Mouse (Mus musculus) forebrain, embryonic 11.5 days (tissue): ENCODE results near the gene Olfr591. TPM values are rescaled to one million over a fixed set of nuclear protein-coding genes. Genes with fewer than 3 reads are reported as not detected.
"Not testable (repeated sequence)": the region's sequence is repeated elsewhere in the genome, so short reads cannot be mapped to it uniquely, and the experiment has no call there.

ENCODE experiments used
- ATAC-seq: fragments of 200-750 bp; cut with Nextera tagmentation; replicated peaks from 2 replicates; pipeline ENCODE4 v1.8.0; 2017; ENCODE audit warnings: moderate TSS enrichment; ENCODE audit not compliant: low FRiP score
- DNase-seq: peaks from one replicate; pipeline ENCODE4 v3.0.0-alpha.2; 2017; ENCODE audit warnings: low spot score
- H3K27ac ChIP-seq: fragments of 300-500 bp; sonication (generic); 2 replicates; pipeline ENCODE4 v1.5.1; 2014; ENCODE audit warnings: low read depth, low read length
- H3K27me3 ChIP-seq: fragments of 300-500 bp; sonication (generic); 2 replicates; pipeline ENCODE4 v1.6.1; 2014; ENCODE audit warnings: mild to moderate bottlenecking, low read length, mixed read lengths; ENCODE audit not compliant: control insufficient read depth, insufficient read depth
- H3K36me3 ChIP-seq: fragments of 300-500 bp; sonication (generic); 2 replicates; pipeline ENCODE4 v1.6.1; 2014; ENCODE audit warnings: mild to moderate bottlenecking, low read length, moderate library complexity, mixed read lengths; ENCODE audit not compliant: control insufficient read depth, insufficient read depth
- H3K4me1 ChIP-seq: fragments of 300-500 bp; sonication (generic); replicated peaks from 2 replicates; pipeline ENCODE4 v1.6.1; 2014; ENCODE audit warnings: low read length, mixed read lengths; ENCODE audit not compliant: control insufficient read depth, insufficient read depth
- H3K4me2 ChIP-seq: fragments of 300-500 bp; sonication (generic); 2 replicates; pipeline ENCODE4 v1.6.1; 2014; ENCODE audit warnings: low read depth, mild to moderate bottlenecking, low read length, moderate library complexity, mixed read lengths; ENCODE audit not compliant: severe bottlenecking
- H3K4me3 ChIP-seq: fragments of 300-500 bp; sonication (generic); 2 replicates; pipeline ENCODE4 v1.5.1; 2014; ENCODE audit warnings: low read depth, low read length
- H3K9ac ChIP-seq: fragments of 300-500 bp; sonication (generic); 2 replicates; pipeline ENCODE4 v1.6.1; 2014; ENCODE audit warnings: low read length
- H3K9me3 ChIP-seq: fragments of 300-500 bp; sonication (generic); 2 replicates; pipeline ENCODE4 v1.6.1; 2016; ENCODE audit warnings: low read length, mixed read lengths; ENCODE audit not compliant: control insufficient read depth
- WGBS: fragments of 180-500 bp; shearing (Covaris S2); extraction: QIAGEN DNeasy Blood & Tissue Kit; methylation state at CpG from one replicate; pipeline ENCODE4 v1.1.7; 2014; 5-methylcytosine and 5-hydroxymethylcytosine counted together
- polyA plus RNA-seq: library from polyadenylated mRNA; unstranded; fragments of >200 nt; fragmentation: Nextera tagmentation; extraction: Ambion mirVana; gene quantifications from 2 replicates; pipeline ENCODE4 v1.2.1, GENCODE M21; 2014

Gene Olfr591
- polyA plus RNA-seq: not detected in 2 replicates

DNA sequence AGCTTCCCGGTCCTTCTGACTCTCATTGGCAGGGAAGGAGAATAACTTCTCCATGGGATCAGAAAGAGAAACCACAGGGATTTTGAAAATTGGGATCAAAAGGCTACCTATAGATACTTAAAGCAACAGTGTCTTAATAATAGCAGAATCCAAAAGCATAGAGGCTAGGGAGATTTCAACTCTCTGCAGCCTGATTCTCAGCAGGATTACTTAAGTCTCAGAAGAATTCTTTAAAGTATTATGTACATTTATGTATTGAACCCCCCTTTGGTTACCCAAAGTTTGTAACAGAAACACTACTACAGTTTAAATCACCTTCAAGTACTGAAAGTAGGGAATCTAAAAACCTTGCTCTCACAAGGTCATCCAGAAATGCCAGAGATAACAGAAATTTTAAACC, at the start of gene Olfr591:
Gene Olfr591, minus strand, starts transcription at position 101 of the 400 bp plus-strand sequence.
- Histone ChIP-seq H3K36me3 (no peaks in the 10 kb centered on the region), H3K4me3 (no peak within 1 kb of the TSS), H3K4me2 (no peak within 1 kb of the TSS), H3K9ac (no peak within 1 kb of the TSS), H3K4me1 (no peaks in the 10 kb centered on the region), H3K27ac (no peak within 1 kb of the TSS), H3K27me3 (no peaks in the 10 kb centered on the region), H3K9me3 (peaks cover 3% of the 10 kb centered on the region; the same call in 1 of the 2 replicates)
- WGBS: 73% methylated on average over 1 of the region's 1 CpGs
- DNase-seq: no peak
- ATAC-seq: no peak

DNA sequence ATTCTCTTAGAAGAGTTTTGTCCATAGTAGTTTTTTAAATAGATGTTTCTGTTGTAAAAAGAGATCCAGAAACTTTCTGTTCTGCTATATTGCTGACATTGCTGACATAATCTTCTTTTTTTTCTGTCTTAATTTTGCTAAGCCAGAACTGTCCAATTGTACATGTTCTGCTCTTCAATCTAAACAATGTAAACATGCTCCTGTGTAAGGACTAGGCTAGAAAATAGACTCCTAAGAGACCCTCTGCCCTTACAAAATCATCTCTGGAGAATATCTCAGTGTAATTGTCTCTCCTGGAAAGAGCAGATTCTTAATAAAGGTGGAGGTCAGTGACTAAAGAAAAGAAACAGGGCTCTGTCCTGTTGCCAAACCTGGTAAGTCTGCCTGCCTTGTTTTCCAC, 38.6 kb upstream of the Olfr591 start, which contains the start of gene Olfr594:
Gene Olfr594, plus strand, starts transcription at position 301 of the 400 bp plus-strand sequence.
- H3K27ac ChIP-seq: no peak within 1 kb of the TSS
- no peak within 1 kb of the TSS for H3K9ac ChIP-seq
- no peaks in the 10 kb centered on the region for H3K4me1 ChIP-seq
- H3K27me3 ChIP-seq: no peaks in the 10 kb centered on the region
- no peaks in the 10 kb centered on the region for H3K9me3 ChIP-seq
- ATAC-seq: no peak
- DNase-seq: no peak
- no peaks in the 10 kb centered on the region for H3K36me3 ChIP-seq
- H3K4me2 ChIP-seq: no peak within 1 kb of the TSS
- no peak within 1 kb of the TSS for H3K4me3 ChIP-seq

DNA sequence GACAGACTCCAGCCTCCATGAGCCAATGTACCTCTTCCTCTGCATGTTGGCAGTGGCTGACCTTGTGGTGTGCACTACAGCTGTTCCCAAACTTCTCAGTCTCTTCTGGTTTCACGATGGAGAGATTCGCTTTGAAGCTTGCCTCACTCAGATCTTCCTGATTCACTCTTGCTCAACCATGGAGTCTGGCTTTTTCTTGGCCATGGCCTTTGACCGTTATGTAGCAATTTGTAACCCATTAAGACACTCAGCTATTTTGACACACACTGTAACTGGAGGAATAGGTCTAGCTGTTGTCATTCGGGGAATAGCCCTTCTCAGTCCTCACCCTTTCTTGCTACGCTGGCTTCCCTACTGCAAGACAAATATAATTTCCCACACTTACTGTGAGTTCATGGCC, 33.9 kb upstream of the Olfr591 start:
- not testable (repeated sequence) for H3K4me3 ChIP-seq, H3K9ac ChIP-seq, DNase-seq, H3K4me1 ChIP-seq, H3K36me3 ChIP-seq, H3K27me3 ChIP-seq, H3K4me2 ChIP-seq, ATAC-seq, H3K9me3 ChIP-seq, H3K27ac ChIP-seq
- WGBS: 85% methylated on average over 5 of the region's 5 CpGs

DNA sequence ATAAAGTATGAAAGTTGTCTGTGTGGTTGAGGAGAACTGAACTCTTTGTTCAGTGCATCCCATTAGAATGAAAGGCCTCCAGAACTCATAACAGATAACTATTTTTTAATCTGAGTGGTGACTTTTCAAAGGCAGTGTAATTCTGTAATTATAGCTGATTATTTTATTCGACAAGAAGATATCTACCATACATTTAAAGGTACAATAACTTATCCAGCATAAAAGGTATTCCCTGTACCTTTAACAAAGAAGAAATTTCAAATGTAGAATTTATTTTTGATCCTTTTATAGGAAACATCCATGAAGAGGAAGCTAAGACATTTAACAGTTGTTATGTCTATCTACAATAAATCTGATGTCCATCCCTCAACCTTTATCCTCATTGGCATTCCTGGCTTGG, 33.4 kb upstream of the Olfr591 start, which contains the start of gene Olfr593:
Gene Olfr593, plus strand, starts transcription at position 301 of the 400 bp plus-strand sequence.
- no peak within 1 kb of the TSS for H3K4me3 ChIP-seq
- no peak within 1 kb of the TSS for H3K4me2 ChIP-seq
- H3K9me3 ChIP-seq: no peaks in the 10 kb centered on the region
- H3K9ac ChIP-seq: no peak within 1 kb of the TSS
- ATAC-seq: no peak
- no peak within 1 kb of the TSS for H3K27ac ChIP-seq
- no peak for DNase-seq
- no peaks in the 10 kb centered on the region for H3K4me1 ChIP-seq
- no peaks in the 10 kb centered on the region for H3K36me3 ChIP-seq
- 86% methylated on average over 1 of the region's 1 CpGs for WGBS
- H3K27me3 ChIP-seq: no peaks in the 10 kb centered on the region

DNA sequence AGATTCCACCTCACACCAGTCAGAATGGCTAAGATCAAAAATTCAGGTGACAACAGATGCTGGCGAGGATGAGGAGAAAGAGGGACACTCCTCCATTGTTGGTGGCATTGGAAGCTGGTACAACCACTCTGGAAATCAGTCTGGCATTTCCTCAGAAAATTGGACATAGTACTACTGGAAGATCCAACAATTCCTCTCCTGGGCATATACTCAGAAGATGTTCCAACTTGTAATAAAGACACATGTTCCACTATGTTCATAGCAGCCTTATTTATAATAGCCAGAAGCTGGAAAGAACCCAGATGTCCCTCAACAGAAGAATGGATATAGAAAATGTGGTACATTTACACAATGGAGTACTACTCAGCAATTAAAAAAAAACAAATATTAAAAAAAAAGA, 6.4 kb upstream of the Olfr591 start, which contains the start of gene Olfr592:
Gene Olfr592, plus strand, starts transcription at position 301 of the 400 bp plus-strand sequence.
- not testable (repeated sequence) for H3K36me3 ChIP-seq, H3K27me3 ChIP-seq, ATAC-seq, DNase-seq, H3K4me2 ChIP-seq, H3K9me3 ChIP-seq, H3K9ac ChIP-seq, H3K27ac ChIP-seq, H3K4me3 ChIP-seq, H3K4me1 ChIP-seq
- 69% methylated on average over 1 of the region's 1 CpGs for WGBS

DNA sequence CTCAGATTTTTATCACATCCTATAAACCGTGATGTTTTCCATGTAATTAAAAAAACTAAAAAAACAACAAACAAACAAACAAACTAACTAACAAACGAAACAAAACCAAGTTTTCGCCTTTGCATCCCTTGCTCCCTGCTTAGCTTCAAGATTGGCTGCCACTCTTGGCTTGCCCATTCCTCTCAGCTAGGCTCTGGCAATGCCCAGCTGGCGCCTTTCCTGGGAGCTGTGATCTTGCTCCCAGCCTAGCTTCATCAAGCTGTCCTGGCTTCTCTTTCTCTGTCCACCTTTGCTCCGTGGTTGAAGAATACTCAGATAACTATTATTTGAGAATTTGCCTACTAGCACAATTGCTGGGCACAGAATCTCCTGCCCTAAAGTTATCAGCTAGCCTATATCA, 8.4 kb downstream of the Olfr591 start:
- no peak overlapping the region for H3K4me3 ChIP-seq
- no peaks in the 10 kb centered on the region for H3K27me3 ChIP-seq
- no peak for DNase-seq
- no peaks in the 10 kb centered on the region for H3K4me1 ChIP-seq
- ATAC-seq: no peak
- H3K4me2 ChIP-seq: no peak overlapping the region
- WGBS: 81% methylated on average over 5 of the region's 5 CpGs
- H3K36me3 ChIP-seq: no peaks in the 10 kb centered on the region
- no peak overlapping the region for H3K9ac ChIP-seq
- no peak overlapping the region for H3K27ac ChIP-seq
- no peaks in the 10 kb centered on the region for H3K9me3 ChIP-seq

DNA sequence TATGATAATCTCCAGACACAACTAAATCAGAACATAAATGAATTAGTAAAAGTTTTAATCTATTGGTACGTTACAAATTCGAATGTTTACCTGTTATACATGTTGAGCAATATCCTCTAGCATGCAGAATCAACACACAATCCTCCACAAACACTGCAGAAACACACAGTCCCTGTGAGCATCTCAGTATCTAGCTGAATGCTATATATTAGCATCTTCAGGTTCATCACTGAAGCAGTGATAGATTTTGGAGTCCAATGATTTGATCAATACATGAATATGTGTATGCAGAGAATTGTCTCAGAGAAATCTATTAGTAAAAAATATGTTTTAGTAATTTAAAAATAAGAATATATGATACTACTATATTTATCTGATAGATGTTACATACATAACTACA, 21.9 kb downstream of the Olfr591 start, which contains the start of gene Olfr589:
Gene Olfr589, minus strand, starts transcription at position 101 of the 400 bp plus-strand sequence.
- no peaks in the 10 kb centered on the region for H3K27me3 ChIP-seq
- H3K36me3 ChIP-seq: no peaks in the 10 kb centered on the region
- no peak for ATAC-seq
- no peak within 1 kb of the TSS for H3K4me2 ChIP-seq
- 76% methylated on average over 2 of the region's 2 CpGs for WGBS
- H3K9me3 ChIP-seq: no peaks in the 10 kb centered on the region
- no peak for DNase-seq
- H3K27ac ChIP-seq: no peak within 1 kb of the TSS
- H3K4me1 ChIP-seq: no peaks in the 10 kb centered on the region
- no peak within 1 kb of the TSS for H3K4me3 ChIP-seq
- no peak within 1 kb of the TSS for H3K9ac ChIP-seq

DNA sequence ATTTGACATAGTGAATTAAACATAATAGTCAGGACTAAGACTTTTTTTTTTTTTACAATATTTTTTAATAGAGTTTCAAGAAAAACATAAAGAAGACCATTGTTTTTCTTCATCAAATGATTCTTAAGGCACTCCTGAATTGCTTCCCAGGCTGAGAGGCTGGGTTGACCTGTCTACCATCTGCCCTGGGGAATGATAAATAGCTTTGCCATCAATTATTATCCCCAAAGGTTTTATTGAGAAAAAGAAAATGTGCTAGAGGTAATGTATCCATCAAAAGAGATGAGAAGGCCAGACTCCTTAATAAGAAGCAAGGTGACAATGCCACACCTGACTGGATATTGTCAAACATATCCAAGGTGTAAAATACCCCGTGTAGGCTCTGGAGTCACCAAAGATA, 37.6 kb downstream of the Olfr591 start, which contains the start of gene Olfr588-ps1:
Gene Olfr588-ps1, plus strand, starts transcription at position 301 of the 400 bp plus-strand sequence.
- no peak within 1 kb of the TSS for H3K9ac ChIP-seq
- ATAC-seq (no peak), DNase-seq (no peak)
- no peaks in the 10 kb centered on the region for H3K36me3 ChIP-seq
- H3K4me1 ChIP-seq: no peaks in the 10 kb centered on the region
- H3K27ac ChIP-seq: no peak within 1 kb of the TSS
- WGBS: 91% methylated on average over 1 of the region's 1 CpGs
- H3K4me3 ChIP-seq: no peak within 1 kb of the TSS
- H3K27me3 ChIP-seq: no peaks in the 10 kb centered on the region
- H3K4me2 ChIP-seq: no peak within 1 kb of the TSS
- H3K9me3 ChIP-seq: no peaks in the 10 kb centered on the region

DNA sequence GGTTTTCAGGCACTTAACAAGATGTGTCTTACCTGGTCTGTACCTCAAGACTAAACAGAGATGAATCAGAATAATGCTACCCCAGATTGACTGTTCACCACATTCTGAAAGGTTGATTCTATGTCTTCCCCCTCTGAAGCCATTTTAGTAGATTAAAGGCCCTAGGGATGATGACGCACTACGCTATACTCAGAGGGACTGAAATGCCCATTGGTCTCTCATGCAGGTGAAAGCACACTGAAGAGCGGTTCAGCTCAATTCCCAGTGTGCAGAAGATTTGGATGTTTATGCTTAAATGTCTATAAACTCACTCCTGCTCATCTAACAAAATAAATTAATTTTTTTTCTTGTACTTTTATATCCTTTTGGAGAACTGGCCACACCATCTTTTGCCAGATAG, 52.6 kb downstream of the Olfr591 start, which contains the start of gene Olfr586:
Gene Olfr586, minus strand, starts transcription at position 101 of the 400 bp plus-strand sequence.
- no peaks in the 10 kb centered on the region for H3K27me3 ChIP-seq
- WGBS: 92% methylated on average over 3 of the region's 3 CpGs
- no peaks in the 10 kb centered on the region for H3K36me3 ChIP-seq
- no peak within 1 kb of the TSS for H3K9ac ChIP-seq
- DNase-seq: no peak
- no peak within 1 kb of the TSS for H3K4me2 ChIP-seq
- ATAC-seq: no peak
- H3K4me3 ChIP-seq: no peak within 1 kb of the TSS
- no peak within 1 kb of the TSS for H3K27ac ChIP-seq
- no peaks in the 10 kb centered on the region for H3K4me1 ChIP-seq
- no peaks in the 10 kb centered on the region for H3K9me3 ChIP-seq
